Mouse (Mus musculus): ENCODE data around the gene Med9.

- TF ChIP-seq CTCF (IDR thresholded peaks at IDR 0.05; ENCODE audit: borderline replicate concordance, insufficient read depth, low read depth, low read length): no peak
- no peak for TF ChIP-seq POLR2A (IDR thresholded peaks at IDR 0.05; ENCODE audit: borderline replicate concordance, insufficient read depth, low read length)
These were observed 41.4 kb upstream of the Med9 start for GRCm38 (mm10) chr11:59906521-59907123.
